Mouse (Mus musculus) embryonic facial prominence, embryonic 10.5 days (tissue): Measurements from ENCODE around the gene 4930442H23Rik. TPM values are rescaled to one million over a fixed set of nuclear protein-coding genes. Genes with fewer than 3 reads are reported as not detected.
A peak's percentile ranks its signal among the peaks of the same experiment; 100 is the strongest.
"Not testable (repeated sequence)": the region's sequence is repeated elsewhere in the genome, so short reads cannot be mapped to it uniquely, and the experiment has no call there.

Experiments used
- DNase-seq: peaks from one replicate; pipeline ENCODE4 v3.0.0-alpha.2; 2017; ENCODE audit warnings: low spot score
- H3K27ac ChIP-seq: fragments of 300-500 bp; sonication (generic); replicated peaks from 2 replicates; pipeline ENCODE4 v1.5.1; 2016; ENCODE audit warnings: mild to moderate bottlenecking
- H3K27me3 ChIP-seq: fragments of 300-500 bp; sonication (generic); replicated peaks from 2 replicates; pipeline ENCODE4 v1.6.1; 2016; ENCODE audit warnings: low read depth, mild to moderate bottlenecking; ENCODE audit not compliant: poor library complexity, severe bottlenecking
- H3K36me3 ChIP-seq: fragments of 300-500 bp; sonication (generic); replicated peaks from 2 replicates; pipeline ENCODE4 v1.6.1; 2016; ENCODE audit warnings: mild to moderate bottlenecking, moderate library complexity
- H3K4me1 ChIP-seq: fragments of 300-500 bp; sonication (generic); 2 replicates; pipeline ENCODE4 v1.6.1; 2016
- H3K4me3 ChIP-seq: fragments of 300-500 bp; sonication (generic); 2 replicates; pipeline ENCODE4 v1.5.1; 2016; ENCODE audit warnings: mild to moderate bottlenecking, moderate library complexity
- H3K9me3 ChIP-seq: fragments of 300-500 bp; sonication (generic); 2 replicates; pipeline ENCODE4 v1.6.1; 2016; ENCODE audit warnings: mild to moderate bottlenecking
- WGBS: fragments of 180-500 bp; shearing (Covaris S2); methylation state at CpG from one replicate; pipeline ENCODE4 v1.1.7; 2016; 5-methylcytosine and 5-hydroxymethylcytosine counted together
- polyA plus RNA-seq: library from polyadenylated mRNA; unstranded; fragments of >200 nt; fragmentation: Nextera tagmentation; extraction: Ambion mirVana; gene quantifications from 2 replicates; pipeline ENCODE4 v1.2.1, GENCODE M21; 2016

The 4930442H23Rik gene
- polyA plus RNA-seq, 1 experiment from 2014 or later: not detected

DNA sequence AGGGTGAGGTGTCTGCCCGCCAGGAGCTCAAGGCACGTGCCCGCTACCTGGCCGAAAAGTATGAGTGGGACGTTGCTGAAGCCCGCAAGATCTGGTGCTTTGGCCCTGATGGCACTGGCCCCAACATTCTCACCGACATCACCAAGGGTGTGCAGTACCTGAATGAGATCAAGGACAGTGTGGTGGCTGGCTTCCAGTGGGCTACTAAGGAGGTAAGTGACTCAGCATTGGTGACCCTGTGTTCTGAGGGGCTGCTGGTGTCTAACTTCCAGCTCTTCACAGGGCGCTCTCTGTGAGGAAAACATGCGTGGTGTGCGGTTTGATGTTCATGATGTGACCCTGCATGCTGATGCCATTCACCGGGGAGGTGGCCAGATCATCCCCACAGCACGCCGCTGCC is 2.7 kb downstream of the 4930442H23Rik start:
- H3K4me3 ChIP-seq: 0 out of 2 replicates have a peak overlapping the region, but pooled peaks have one; percentile 76
- 93% methylated on average over 13 of the region's 13 CpGs for whole genome bisulfite sequencing
- H3K27me3 ChIP-seq: no peaks in the 10 kb centered on the region
- no peaks in the 10 kb centered on the region for H3K9me3 ChIP-seq
- peaks cover 77% of the 10 kb centered on the region for H3K36me3 ChIP-seq
- no peak for DNase-seq
- no peak overlapping the region for H3K27ac ChIP-seq
- H3K4me1 ChIP-seq: peaks cover 67% of the 10 kb centered on the region

DNA sequence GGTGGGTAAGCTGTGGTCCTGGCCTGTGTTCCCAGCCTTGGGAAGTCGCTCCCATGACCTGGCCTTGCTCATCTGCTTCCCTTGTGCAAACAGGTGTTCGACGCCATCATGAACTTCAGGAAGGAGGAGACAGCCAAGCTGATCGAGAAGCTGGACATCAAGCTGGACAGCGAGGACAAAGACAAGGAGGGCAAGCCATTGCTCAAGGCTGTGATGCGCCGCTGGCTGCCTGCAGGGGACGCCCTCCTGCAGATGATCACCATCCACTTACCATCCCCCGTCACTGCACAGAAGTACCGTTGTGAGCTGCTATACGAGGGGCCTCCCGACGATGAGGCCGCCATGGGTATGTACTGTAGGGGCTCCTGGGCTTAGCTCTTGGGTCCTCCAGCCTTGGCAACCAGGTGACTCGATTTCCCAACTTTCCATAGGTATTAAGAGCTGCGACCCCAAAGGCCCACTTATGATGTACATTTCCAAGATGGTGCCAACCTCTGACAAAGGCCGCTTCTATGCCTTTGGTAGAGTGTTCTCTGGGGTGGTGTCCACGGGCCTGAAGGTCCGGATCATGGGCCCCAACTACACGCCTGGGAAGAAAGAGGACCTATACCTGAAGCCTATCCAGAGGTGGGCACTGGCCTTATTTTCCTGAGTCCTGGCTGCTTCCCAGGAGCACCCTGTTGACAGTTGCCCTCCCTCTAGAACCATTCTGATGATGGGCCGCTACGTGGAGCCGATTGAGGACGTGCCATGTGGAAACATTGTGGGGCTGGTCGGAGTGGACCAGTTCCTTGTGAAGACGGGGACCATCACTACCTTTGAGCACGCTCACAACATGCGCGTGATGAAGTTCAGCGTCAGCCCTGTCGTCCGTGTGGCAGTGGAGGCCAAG is 4.0 kb downstream of the 4930442H23Rik start:
- peaks cover 74% of the 10 kb centered on the region for H3K4me1 ChIP-seq

DNA sequence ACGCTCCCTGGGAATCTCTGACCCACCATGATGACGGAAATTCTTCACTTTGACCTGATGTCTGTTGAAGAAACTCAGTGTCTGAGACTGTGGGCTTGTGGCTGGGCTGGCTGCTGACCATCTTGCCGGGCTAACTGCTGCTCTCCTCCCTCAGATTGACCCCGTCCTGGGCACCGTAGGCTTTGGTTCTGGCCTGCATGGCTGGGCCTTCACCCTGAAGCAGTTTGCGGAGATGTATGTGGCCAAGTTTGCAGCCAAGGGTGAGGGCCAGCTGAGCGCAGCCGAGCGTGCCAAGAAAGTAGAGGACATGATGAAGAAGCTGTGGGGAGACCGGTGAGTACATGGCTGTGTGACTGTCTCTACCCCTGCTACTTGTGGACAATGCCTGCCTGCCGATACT is 4.7 kb downstream of the 4930442H23Rik start:
- peaks cover 58% of the 10 kb centered on the region for H3K36me3 ChIP-seq
- H3K4me3 ChIP-seq: peak overlapping the region; percentile 76; the same call in 1 of the 2 replicates

More for the DNA sequence above, 4.0 kb downstream of the 4930442H23Rik start:
- DNase-seq: no peak
- Histone ChIP-seq H3K9me3 (no peaks in the 10 kb centered on the region), H3K36me3 (peaks cover 66% of the 10 kb centered on the region), H3K27ac (no peak overlapping the region), H3K4me3 (peak overlapping the region; percentile 76; the same call in 1 of the 2 replicates), H3K27me3 (no peaks in the 10 kb centered on the region)
- 93% methylated on average over 32 of the region's 32 CpGs for WGBS

DNA sequence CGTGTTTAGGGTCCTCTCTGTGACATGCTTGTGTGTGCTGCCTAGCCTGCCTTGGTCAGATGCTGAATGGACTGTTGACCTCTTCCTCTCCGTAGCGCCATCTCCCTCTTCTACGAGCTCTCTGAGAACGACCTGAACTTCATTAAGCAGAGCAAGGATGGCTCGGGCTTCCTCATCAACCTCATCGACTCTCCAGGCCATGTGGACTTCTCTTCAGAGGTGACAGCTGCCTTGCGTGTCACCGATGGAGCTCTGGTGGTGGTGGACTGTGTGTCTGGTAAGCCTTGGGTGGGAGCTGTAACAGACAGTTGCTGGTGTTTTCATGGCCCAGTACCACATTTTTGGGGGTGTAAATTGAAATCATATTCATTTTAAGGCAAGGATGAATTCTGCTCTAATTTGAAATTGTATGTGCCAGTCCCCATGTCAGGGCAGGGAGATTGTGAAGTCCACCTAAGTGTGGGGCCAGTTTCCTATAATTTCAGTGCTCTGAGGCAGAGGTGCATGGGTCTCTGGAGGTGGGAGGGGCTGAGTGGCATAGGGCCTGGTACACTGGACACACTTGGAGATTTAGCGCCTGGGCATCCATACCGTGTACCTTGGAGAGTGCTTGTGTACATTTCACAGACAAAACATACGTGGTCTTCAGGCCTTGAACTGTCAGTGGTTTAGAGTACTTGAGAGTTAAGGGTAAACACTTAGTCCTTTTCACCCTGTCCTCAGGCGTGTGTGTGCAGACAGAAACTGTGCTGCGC is 5.5 kb downstream of the 4930442H23Rik start:
- no peak for DNase-seq
- H3K27ac ChIP-seq: peak overlapping the region; percentile 98
- peaks cover 76% of the 10 kb centered on the region for H3K4me1 ChIP-seq
- 74% methylated on average over 14 of the region's 14 CpGs for WGBS
- H3K4me3 ChIP-seq: peak overlapping the region; percentile 76
- no peaks in the 10 kb centered on the region for H3K27me3 ChIP-seq
- H3K9me3 ChIP-seq: no peaks in the 10 kb centered on the region
- peaks cover 57% of the 10 kb centered on the region for H3K36me3 ChIP-seq

More for the DNA sequence above, 4.7 kb downstream of the 4930442H23Rik start:
- Histone ChIP-seq H3K27me3 (no peaks in the 10 kb centered on the region), H3K4me1 (peaks cover 74% of the 10 kb centered on the region), H3K27ac (no peak overlapping the region), H3K9me3 (no peaks in the 10 kb centered on the region)
- no peak for DNase-seq
- 91% methylated on average over 11 of the region's 11 CpGs for WGBS

DNA sequence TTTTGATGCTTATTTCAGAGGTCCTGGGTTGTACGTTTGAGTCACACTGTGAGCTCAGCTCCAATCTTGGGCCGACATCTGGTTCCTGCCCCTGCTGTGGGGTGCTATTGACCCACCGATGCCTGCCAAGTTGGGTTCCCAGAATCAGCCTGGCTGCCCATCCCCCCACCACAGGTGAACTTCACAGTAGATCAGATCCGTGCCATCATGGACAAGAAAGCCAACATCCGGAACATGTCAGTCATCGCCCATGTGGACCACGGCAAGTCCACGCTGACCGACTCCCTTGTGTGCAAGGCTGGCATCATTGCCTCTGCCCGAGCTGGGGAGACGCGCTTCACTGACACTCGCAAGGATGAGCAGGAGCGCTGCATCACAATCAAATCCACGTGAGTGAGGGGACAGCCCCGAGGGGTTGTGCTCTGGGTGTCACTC is 6.1 kb downstream of the 4930442H23Rik start:
- H3K27me3 ChIP-seq: no peaks in the 10 kb centered on the region
- no peaks in the 10 kb centered on the region for H3K9me3 ChIP-seq
- H3K36me3 ChIP-seq: peaks cover 56% of the 10 kb centered on the region
- peak overlapping the region; percentile 98 for H3K27ac ChIP-seq
- DNase-seq: no peak
- peak overlapping the region; percentile 76 for H3K4me3 ChIP-seq
- 17% methylated on average over 16 of the region's 16 CpGs for whole genome bisulfite sequencing
- peaks cover 80% of the 10 kb centered on the region for H3K4me1 ChIP-seq

DNA sequence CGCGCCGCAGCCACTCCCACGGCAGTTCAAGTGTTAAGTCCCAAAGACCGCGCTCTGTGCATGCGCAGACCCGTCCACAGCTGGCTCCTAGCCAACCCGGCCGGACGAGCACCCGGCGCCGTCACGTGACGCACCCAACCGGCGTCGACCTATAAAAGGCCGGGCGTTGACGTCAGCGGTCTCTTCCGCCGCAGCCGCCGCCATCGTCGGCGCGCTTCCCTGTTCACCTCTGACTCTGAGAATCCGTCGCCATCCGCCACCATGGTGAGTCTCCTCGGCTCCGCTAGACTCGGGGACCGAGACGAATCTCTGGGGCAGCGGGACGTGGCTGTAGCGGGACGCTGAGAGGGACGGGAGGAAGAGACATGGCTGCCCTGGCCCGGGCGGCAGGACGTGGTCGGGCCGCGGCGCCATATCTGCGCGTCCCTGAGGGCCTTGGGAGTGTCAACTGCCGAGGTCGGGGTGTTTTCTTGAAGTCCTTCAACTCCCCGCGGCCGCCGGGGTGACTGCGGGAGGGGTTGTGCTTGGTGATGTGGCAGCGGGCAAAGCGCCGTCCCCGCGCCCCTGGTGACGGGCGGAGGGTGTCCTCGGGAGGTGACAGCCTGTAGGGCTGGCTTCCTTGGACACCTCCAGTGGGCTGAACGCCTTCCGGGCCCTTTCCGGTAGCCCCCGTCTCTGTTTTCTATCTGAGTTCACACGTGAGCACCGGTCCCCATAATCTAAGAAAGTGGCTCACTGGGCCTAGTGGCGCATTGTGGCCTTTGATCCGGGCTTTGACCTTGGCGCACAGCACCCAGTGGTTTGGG is 7.0 kb downstream of the 4930442H23Rik start, which contains the start of gene Eef2:
Eef2 (plus strand) TSS at position 166 of the 806 bp plus-strand sequence.
- H3K27me3 ChIP-seq: no peaks in the 10 kb centered on the region
- H3K4me1 ChIP-seq: peaks cover 76% of the 10 kb centered on the region
- H3K4me3 ChIP-seq: peak within 1 kb of the TSS; percentile 76
- peak; percentile 98 for DNase-seq
- peaks cover 47% of the 10 kb centered on the region for H3K36me3 ChIP-seq
- WGBS: under 1% methylated on average over 77 of the region's 77 CpGs
- H3K27ac ChIP-seq: peak within 1 kb of the TSS; percentile 98
- no peaks in the 10 kb centered on the region for H3K9me3 ChIP-seq

DNA sequence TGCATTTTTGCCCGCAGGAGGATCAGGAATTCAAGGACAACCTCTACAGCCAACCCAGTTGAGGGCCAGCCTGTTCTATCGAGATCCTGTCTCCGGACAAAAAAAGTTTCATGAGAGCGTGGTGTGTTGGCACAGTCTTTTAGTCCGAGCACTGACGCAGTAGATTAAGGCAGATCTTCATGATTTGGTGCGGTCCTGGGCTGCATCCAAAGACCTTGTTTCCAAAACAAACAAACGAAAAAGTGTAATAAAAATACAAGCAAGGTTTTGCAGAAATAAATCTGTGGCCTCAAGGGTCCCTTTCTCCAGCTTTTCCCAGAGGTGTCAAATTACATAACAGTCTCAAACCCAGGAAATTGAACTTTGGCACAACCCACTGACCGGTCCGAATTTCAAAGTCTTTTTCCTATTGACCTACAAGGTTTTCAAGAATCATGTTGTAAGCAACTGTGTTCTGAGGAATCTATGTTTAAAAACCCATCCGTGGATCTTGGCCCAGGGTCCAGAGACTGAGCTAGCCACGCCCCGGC is 7.6 kb downstream of the 4930442H23Rik start:
- no peak for DNase-seq
- WGBS: 10% methylated on average over 13 of the region's 13 CpGs
- Histone ChIP-seq H3K4me3 (peak overlapping the region; percentile 76), H3K27me3 (no peaks in the 10 kb centered on the region), H3K36me3 (peaks cover 41% of the 10 kb centered on the region), H3K27ac (peak overlapping the region; percentile 98), H3K4me1 (peaks cover 70% of the 10 kb centered on the region), H3K9me3 (no peaks in the 10 kb centered on the region)

DNA sequence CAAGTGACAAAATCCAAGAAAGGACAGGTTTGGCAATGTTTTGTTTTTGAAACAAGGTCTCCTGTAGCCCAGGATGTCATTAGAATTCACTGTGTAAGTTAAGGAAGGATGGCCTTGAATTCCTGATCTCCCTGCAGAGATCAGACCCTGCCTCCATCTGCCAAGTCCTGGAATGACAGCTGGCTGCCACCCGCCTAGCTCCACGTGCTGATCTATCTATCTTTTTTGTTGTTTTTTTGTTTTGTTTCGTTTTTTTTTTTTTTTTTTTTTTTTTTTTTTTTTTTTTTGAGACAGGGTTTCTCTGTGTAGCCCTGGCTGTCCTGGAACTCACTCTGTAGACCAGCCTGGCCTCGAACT is 8.3 kb downstream of the 4930442H23Rik start:
- Histone ChIP-seq H3K4me1 (peaks cover 63% of the 10 kb centered on the region), H3K36me3 (peaks cover 34% of the 10 kb centered on the region)
- WGBS: 20% methylated on average over 4 of the region's 4 CpGs

DNA sequence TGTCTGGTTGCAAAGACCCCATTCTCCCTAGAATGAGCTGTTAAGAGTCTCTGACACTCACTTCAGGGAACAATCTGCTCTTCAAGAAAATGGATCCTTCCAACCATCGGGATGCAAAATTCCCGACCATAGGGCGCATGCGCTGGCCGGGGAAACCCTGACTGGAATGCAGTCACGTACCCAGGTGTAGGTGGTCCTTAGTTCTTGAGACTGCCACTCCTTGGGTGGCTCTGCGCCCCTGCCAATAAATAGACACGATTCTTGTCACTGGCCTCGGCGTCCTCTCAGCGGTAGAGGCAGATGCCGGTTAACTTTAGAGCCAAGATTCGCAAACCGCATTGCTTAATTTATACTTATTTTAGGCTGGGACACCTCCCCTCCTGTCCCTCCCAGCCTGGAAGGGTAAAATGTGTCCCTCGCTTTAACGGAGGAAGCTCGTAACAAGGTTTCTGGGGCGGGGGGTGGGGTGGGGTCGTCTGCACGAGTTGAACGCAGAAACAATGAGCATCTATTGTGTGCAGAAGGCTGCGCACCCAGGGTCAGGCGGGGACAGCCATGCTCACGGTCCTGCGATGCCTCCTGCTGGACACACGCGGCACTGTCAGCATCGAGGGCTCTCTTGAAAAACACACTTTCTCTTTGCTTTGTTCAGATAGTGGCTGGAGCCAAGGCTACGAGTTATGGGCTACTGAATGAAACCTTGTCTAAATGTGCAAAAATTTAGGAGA is 8.9 kb downstream of the 4930442H23Rik start:
- DNase-seq: peak; percentile 93
- WGBS: 2% methylated on average over 29 of the region's 29 CpGs

More for the DNA sequence above, 8.3 kb downstream of the 4930442H23Rik start:
- not testable (repeated sequence) for DNase-seq, H3K9me3 ChIP-seq, H3K27me3 ChIP-seq
- H3K27ac ChIP-seq: peak overlapping the region; percentile 98
- peak overlapping the region; percentile 58 for H3K4me3 ChIP-seq

DNA sequence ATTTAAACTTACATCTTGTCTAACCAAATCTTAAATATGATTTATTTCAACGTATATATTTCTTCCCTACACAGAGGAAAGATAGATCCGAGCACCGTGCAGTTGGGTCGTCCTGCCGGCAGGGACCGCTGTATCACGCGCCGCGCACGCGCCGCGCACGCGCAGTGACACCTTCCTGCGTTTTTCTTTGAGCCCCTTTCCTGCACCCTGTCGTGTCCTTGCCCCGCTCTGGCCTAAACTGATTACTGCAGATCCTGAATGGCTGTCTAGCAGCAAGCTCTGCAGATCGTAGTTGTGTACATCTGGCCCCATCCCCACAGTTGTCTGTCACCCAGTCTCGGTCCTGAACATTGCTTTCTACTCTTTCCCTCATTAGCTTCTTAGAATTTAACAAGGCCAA is 10.5 kb downstream of the 4930442H23Rik start:
- H3K27ac ChIP-seq: peak overlapping the region; percentile 98
- WGBS: 4% methylated on average over 21 of the region's 21 CpGs
- peak overlapping the region; percentile 58 for H3K4me3 ChIP-seq
- peak; percentile 91 for DNase-seq
- no peaks in the 10 kb centered on the region for H3K27me3 ChIP-seq
- peaks cover 12% of the 10 kb centered on the region for H3K36me3 ChIP-seq
- H3K9me3 ChIP-seq: no peaks in the 10 kb centered on the region
- H3K4me1 ChIP-seq: peaks cover 57% of the 10 kb centered on the region

More for the DNA sequence above, 8.9 kb downstream of the 4930442H23Rik start:
- Histone ChIP-seq H3K4me1 (peaks cover 58% of the 10 kb centered on the region), H3K27ac (peak overlapping the region; percentile 98), H3K4me3 (peak overlapping the region; percentile 58), H3K27me3 (no peaks in the 10 kb centered on the region), H3K9me3 (no peaks in the 10 kb centered on the region), H3K36me3 (peaks cover 28% of the 10 kb centered on the region)

DNA sequence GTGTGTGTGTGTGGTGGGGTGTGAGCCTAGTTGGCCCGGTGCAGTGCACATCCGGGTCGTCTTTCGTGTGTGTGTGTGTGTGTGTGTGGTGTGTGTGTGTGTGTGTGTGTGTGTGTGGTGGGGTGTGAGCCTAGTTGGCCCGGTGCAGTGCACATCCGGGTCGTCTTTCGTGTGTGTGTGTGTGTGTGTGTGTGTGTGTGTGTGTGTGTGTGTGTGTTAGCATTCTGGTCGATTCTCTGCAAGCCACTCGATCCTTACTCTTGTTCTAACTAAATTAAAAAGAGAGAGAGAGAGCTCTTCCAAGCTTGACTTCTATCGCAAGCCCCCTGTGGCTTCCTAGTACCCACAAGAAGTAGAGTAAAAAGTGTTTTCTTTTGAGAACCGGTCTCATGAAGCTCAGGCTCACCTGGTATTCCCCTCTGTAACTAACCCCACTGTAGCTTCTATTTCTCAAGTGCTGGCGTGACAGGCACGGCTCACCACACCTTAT is 14.2 kb downstream of the 4930442H23Rik start:
- 44% methylated on average over 14 of the region's 14 CpGs for WGBS
- peaks cover 15% of the 10 kb centered on the region for H3K36me3 ChIP-seq
- peak overlapping the region; percentile 99; the same call in 1 of the 2 replicates for H3K4me3 ChIP-seq
- H3K9me3 ChIP-seq, H3K27ac ChIP-seq, DNase-seq, H3K27me3 ChIP-seq: not testable (repeated sequence)
- peaks cover 56% of the 10 kb centered on the region for H3K4me1 ChIP-seq
